Mouse (Mus musculus) natural killer cell, adult 2 months (primary cell): ENCODE measurements around the gene Bsg.
"Not testable (repeated sequence)": the region's sequence is repeated elsewhere in the genome, so short reads cannot be mapped to it uniquely, and the experiment has no call there.

ENCODE experiments used
- DNase-seq, 2 experiments: peaks; one replicate each; pipeline ENCODE4 v3.0.0; 2022; ENCODE audit warnings: low spot score in 2 of 2

Bsg gene

DNA sequence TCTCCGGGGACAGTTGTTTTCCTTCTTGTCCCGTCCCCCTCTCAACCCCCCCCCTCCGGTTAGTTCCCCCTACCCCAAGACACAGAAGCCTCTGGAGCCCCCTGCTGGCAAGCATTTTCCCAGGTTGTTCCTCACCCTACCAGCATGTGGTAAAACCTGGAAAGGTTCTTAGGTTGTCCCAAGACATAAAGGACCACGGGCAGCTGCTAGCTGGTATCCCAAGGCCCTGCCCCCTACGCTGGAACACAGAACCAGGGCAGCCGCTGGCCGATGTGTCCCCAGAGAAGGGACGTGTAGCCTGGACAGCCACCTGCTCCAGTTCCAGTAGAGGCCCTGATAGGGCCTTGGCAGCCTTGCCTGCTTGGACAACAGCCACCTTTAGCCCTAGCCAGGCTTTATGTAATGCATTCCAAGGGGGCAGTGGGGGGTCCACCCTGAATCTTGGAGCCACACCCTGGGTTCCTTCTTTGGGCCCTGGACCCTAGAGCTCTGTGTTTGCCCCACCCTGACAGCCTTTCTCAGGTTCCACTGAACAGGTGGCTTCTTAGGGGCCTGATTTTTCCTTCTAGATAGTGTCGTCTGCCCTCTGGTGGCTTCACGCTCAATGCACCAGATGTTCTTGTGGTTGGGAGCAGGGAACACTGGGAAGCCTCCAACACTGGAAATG, 21.2 kb upstream of the Bsg start:
- DNase-seq = peak in 1 of 2 experiments; percentile 51

DNA sequence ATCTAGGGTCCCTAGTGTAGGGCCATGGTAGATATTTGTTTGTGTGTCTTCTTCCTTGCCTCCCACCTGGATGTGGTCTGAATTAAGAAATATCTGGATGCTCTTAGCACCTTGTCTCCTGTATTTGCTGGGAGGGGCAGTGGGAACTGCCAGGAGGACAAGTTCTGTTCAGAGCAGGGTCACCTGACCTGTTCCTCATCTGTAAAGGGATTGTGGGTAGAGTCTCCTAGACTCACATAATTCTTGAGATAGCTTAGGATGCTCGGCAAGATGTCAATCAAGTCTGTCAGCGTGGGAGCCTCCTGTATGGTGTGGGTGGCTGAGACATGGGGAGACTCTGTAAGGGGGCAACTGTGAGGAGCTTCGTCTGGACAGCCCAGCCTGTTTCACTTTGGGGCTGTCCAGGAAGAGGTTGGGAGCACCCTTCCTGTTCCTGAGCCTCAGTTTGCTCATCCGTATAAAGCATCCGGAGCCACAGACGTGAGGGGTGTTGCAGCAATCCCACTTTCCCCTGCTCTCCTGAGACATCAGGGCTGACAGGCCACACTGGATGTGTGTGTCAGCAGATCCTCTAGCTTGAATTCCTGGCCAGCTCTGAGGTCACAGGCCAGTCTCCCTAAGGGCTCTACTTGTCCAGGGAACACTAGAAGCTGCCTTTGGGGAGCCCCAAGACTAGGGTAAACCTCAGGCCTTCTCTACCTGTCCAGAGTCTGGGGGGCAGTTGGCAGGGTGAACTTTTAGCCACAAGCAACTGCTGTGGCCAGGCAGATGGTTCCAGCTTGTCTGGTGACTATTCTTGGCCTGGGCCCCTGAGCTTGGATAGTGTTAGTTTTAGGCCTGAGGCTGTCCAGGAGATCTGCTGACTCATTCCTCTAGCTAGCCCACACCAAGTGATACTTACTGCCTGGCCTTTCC, 20.3 kb upstream of the Bsg start:
- DNase-seq = no peak

DNA sequence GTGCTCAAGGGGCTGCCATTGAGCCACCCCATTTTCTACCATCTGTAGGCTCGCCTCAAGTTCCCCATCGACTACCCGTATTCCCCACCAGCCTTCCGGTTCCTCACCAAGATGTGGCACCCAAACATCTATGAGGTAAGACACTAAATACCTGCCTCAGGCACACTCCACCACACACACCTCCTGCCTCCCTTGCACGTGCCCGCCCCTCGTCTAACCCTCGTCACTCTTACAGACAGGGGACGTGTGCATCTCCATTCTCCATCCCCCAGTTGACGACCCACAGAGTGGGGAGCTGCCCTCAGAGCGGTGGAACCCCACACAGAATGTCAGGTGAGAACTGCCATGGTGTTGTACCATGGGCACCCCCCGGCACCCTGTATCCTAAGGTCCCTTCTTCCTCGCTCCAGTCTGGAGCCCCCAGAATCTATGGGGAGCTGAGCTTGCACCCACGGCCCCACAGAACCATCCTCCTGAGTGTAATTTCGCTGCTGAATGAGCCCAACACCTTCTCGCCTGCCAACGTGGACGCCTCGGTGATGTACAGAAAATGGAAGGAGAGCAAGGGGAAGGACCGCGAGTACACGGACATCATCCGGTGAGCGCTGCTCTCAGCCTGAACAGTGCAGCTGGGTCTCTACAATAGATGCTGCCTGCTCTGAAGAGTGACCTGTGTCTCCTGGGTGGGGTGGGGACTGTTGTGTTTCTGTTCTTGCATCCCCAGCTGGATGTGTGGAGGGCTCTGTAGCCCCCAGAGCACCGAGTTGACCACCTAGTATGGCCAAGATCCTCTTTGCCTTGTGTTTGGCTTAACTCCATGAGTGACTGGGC, 19.3 kb upstream of the Bsg start:
- DNase-seq = no peak

DNA sequence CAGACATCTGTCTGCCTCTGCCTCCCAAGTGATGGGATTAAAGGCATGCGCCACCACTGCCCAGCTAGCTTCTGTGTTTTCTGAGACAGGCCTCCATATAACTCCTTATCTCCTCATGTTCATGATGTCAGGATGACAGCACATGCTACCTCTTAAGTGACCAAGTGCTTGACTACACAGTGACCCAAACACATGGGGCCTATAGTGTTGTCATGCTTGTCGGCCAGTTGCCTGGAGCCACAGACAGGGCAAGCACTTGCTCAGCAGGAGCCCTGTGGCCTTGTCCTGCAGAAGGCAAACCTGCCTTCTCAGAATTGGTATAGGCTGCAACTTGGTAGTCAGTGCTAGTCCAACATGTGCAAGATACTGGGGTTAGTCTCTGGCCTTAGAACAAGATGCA, 18.1 kb upstream of the Bsg start:
- no peak for DNase-seq

DNA sequence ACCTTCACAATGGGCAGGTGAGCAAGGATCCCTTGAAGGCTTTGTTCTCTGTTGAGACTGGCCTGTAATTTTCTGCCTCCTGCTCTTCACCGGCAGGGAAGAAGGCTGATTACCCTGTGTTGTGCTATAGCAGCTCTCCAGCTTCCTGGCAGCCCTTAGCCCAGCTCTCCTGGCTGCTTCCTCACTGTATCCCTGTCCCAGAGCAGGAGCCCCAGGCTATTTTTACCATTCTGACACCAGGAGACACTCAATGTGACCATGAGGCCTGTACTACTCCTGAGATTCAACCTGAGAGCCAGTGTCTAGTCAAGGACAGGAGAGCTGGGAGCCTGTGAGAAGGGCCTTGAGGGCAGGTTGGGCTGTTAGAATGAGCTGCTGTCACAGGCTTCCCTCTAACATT, 17.6 kb upstream of the Bsg start:
- no peak for DNase-seq

DNA sequence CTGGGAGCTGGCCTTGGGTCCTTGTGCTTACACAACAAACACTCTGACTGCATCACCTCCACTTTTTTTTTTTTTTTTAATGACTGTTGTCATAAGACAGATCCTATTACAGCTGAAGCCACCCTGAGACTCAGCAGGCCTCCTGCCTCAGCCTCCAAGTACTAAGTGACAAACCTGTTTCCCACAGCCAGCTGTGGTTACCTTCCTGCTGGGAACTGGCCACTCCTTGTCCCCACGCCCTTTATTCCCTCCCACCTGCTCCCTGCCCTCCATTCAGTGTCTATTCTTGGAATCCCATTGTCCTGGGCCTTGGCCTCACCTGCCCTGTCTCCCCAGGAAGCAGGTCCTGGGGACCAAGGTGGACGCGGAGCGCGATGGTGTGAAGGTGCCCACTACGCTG, 16.8 kb upstream of the Bsg start:
- no peak for DNase-seq

DNA sequence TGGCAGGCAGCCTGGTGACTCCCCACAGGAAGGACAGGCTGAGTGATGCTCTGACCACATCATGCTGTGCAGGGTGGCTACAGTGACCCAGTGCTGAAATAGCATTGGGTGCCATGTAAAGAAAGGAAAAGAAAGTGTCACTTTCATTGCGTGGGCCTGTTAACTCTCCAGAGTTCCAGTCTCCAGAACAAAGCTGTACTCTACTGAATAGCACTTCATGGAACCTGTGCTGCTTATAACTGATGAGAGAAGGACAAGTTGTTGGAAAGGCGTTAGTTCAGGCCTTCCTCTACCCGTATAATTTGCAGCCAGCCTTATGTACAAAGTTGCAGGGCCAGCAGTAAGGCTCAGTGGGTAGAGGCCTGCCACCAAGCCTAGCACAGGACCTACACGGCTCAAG, 15.6 kb upstream of the Bsg start, which contains the start of gene Gzmm:
TSS of gene Gzmm (plus strand) at position 301 of the 400 bp plus-strand sequence.
- DNase-seq = no peak

DNA sequence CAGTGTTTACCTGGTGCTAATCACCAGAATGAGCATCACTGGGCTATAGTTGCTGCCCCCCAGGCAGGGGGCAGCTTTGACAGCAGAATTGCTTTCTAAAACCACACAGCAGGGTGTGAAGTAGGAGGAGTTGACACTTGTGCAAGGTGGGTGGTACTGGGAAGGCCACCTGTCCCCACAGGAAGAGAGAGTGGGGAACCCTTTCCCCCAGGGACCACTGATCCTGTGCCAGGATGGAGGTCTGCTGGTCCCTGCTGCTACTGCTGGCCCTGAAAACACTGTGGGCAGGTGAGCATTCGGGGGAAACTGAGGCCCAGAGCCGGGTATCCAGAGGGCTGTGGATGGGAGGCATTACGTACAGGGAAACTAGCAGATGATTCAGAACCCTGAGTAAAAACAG, 15.1 kb upstream of the Bsg start:
- peak in 1 of 2 experiments; percentile 47 for DNase-seq

DNA sequence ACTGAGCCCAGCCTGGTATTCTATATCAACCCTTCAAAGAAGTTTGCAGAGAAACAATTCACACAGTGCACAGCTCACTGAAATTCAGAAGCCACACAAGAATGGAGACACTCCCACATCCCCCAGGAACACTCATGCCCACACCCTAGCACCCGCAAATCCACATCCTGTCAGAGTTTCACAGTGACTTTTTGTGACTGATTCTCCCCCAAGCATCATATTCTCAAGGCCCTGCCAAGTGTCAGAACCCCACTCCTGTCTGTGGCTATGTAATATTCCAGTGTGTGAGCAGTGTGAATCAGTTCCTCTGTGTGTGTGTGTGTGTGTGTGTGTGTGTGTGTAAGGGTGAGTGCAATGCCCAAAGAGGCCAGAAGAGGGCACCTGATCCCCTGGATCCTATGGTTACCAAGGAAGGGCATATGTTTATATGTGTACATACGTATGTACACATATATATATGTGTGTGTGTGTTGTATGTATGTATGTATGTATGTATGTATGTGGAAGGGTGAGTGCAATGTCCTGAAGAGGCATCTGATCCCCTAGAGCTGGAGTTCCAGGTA, 12.2 kb upstream of the Bsg start:
- DNase-seq = peak; percentile 73 to 86

DNA sequence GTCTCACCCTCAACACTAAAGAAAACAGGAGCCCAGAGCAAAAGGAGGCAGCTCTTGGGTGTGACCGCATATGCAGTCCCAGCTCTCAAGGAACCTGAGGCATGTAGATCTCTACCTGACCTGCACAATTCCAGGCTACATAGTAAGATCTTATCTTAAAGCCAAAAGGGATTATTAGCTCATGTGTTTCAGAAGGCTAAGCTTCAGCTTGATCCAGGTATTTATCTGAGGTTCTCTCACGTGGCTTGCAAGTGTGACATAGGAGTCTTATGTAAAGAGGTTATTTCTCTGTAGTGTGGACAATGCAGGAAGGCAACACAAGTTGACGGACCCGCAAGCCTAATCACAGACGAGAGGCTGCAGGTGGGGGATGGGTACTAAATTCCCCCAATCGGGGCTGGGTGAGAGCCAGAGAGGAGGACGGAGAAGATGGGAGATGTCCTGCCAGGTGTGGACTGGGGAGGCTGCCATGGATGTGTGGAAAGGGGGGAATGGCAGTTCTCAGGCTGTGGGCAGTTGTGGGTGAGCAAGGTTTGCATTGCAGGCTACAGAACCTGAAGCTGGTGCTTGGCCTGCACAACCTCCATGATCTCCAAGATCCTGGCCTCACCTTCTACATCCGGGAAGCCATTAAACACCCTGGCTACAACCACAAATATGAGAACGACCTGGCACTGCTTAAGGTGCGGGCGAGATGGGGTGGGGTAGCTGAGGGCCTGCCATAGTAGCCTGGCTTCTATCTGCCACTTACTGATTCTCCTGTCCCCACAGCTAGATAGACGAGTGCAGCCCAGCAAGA, 10.5 kb upstream of the Bsg start:
- no peak for DNase-seq

DNA sequence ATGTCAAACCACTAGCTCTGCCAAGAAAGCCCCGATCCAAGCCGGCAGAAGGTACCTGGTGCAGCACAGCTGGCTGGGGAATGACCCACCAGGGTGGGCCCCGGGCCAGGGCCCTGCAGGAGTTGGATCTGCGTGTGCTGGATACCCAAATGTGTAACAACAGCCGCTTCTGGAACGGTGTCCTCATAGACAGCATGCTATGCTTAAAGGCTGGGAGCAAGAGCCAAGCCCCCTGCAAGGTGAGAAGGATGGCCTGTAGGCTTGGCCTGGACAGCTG, 10.0 kb upstream of the Bsg start:
- no peak for DNase-seq

DNA sequence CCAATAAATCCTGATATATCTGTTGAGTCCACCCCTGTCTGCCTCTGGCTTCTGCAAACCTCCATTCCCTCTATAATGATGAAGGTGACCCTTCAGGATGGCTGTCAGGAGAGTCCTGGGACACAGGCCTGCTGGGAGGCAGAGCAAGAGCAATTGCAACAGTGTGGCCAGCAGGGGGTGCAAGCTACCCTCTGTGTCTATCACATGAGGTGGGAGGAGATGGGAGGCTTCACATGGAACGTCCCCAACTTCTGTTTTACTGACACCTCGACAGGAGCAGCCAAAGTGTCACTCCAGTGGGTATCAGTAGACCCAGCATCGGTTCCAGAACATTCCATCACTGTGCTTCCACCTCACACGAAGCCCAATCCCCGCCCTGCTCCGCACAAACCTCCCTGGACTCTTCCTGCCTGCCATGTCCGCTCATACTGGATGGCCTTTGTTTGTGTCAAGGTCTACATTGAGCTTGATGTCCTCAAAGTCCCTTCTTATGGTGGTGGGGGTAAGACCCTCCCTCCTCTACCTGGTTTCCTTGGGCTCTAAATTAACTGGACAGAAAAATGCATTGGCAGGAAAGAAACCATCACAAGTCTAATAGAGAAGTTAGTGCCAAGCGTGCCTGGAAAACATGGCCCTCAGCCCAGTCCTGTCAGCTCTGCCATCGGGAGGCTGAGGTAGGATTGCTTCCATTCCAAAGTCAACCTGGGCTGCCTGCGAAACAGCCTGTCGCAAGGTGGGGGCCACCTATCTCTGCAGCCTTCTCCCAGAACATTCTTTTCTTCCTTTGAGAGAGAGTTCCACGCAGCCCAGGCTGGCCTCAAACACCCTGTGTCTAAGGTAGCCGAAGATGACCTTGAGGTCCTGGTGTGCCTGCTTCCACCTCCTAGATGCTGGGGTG, 8.8 kb upstream of the Bsg start:
- peak; percentile 58 to 74 for DNase-seq

DNA sequence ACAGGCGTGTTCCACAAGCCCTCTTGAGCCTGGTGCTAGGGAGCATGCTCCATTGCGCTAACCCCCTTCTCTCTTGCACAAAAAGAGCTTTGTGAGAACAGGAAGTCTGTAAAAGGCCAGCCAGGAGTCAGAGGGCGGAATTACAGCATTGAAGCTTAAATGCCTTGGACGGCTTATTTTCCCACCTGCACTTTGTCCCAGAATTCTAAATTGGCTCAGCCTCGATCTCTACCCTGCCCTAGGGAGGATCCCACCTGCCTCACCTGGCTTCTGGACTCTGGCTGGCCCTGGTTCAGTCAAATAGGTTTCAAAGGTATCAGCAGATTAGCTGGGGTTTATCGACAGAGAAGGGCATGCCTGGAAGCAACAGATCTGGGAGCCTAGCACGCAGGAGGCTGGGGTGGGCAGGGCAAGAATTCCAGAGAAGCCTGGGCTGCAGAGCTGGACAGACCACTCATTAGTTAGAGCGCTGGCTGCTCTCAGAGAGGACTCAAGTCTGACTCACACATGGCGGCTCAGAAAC, 8.1 kb upstream of the Bsg start:
- no peak for DNase-seq

DNA sequence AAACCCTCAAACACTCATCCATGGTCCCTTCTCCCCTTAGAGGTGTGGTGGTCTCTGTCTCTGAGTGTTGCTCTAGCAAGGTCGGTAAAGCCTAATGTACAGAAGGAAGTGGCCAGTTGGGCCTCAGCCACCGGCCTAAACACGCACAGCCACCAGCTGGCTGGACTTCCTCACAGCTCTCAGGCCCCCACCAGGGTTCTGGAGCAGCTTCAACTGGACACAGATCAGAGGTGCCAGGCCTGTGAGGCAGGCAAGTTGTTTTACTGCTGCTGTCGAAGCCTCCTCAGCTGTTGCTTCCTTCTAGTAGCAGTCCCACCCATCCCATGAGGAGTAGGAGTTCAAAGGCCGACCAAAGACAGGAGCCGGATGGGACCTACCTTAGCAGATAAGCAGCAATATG, 6.4 kb upstream of the Bsg start:
- no peak for DNase-seq

DNA sequence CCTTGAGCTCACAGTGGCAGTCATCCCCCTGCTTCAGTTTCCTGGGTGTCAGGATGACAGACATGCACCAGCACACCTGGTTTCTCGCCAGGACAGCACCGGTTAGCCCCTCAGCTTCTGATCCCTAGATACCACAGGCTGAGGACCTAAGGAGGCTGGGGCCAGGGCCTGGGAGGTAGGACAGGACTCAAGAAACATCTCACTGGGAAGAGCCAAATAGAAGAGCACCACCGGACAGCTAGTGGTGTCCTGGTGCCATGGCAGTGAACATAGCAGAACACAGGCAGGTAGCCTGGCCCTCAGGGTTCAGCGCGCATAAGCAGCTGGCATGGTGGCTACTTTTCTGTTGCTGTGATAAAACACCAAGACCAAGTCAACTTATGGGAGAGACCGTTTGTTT, 5.8 kb upstream of the Bsg start:
- no peak for DNase-seq

DNA sequence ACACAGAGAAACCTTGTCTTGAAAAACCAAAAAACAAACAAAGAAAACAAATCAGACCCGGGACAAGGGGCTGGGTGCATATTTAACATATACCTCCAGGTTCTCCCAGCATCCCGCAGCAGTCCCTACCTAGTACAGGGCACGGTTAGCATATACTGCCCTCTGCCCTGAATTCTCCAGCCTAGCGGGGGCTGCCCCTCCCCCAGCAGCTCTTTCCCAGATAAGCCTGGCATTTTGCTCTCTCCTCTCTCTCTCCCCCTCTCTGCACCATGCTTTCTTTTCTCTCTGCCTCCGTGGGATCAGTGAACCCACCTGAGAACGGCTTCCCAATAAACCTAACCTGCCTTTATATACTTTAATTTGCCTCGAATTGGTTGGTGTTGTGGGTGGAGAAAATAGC, 3.6 kb upstream of the Bsg start:
- no peak for DNase-seq

DNA sequence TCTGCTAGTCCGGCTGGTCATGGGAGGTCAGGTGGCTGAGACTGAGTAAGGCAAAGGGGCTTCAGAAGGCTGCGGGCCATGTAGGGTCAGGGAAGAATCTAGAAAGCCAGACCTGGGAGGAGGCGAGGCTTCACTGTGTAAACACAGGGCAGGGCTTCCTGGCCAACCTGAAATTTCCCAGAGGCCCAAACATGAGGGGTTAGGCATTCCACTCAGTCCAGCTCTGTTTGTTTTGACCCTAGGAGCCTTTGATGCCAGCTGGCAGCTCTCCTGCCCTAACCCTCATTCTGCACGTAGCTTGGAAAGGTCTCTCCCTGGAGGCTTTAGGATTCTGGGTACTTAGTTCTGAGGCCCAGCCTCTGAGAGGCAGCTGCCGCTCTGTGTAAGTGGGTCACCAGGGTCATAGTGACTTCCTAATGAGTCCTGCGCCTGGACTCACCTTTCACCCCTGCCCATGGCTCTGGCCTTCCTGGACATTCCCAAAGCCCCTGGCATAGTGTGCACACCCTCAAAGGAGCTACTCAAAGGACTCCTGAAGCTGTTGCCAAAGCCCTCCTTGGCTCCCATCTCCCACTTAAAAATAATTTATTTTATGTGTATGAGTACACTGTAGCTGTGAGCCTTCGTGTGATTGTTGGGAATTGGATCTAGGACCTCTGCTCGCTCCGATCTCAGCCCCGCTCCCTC, 2.7 kb upstream of the Bsg start:
- DNase-seq = no peak

DNA sequence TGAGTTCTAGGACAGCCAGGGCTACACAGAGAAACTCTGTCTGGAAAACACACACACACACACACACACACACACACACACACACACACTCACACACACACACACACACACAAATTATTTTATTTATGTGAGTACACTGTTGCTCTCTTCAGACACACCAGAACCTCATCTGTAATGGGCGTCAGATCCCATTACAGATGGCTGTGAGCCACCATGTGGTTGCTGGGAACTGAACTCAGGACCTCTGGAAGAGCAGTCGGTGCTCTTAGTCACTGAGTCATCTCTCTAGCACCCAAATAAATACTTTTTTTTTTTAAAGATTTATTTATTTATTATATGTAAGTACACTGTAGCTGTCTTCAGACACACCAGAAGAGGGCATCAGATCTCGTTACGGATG, 1.3 kb upstream of the Bsg start:
- not testable (repeated sequence) for DNase-seq

DNA sequence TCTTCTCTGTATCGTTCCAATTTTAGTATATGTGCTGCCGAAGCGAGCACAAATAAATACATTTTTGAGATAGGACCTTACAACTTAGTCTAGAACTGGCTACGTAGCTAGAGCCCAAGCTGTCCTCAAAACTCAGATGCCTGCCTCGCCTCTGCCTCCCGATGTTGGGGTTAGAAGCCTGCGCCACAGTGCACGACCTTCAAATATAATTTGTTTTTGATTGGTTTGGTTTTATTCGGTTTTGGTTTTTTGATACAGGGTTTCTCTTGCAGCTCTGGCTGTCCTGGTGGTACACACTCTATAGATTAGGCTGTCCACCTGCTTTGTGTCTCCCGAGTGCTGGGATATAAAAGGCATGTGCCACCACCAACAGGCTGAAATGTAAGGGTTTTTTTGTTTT, 750 bp upstream of the Bsg start:
- DNase-seq = no peak

DNA sequence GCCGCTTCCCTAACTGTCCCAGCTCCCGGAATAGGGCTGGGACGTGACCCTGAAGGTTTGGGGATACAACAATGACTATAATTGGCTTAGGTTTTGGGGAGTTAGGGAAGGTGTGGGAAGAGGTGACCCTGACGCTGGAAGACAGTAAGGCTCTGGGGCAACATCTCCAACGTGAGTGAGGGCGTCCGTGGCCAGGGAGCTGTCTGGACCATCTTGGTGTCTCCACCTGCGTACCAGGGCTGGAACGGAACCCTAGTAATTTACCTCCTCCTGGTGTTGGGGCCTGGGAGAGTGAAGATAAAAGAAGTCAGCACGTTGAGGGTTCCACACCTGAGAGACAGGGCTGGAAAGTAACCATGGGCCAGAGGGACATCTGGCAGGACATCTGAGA, 674 bp downstream of the Bsg start:
- DNase-seq = no peak
